Mouse (Mus musculus) ES-E14 (cell line): Measurements from ENCODE around the gene Hist1h2bg.

Experiments used
- CHD2 ChIP-seq: IDR thresholded peaks from 2 replicates; pipeline ENCODE4 v1.6.1; 2014; ENCODE audit warnings: mild to moderate bottlenecking, low read depth, low read length, inconsistent platforms
- HCFC1 ChIP-seq: IDR thresholded peaks from 2 replicates; pipeline ENCODE4 v1.6.1; 2012; ENCODE audit warnings: low read length, inconsistent platforms, borderline replicate concordance; ENCODE audit not compliant: insufficient read depth
- MAFK ChIP-seq: IDR thresholded peaks from 2 replicates; pipeline ENCODE4 v1.6.1; 2014; ENCODE audit warnings: mild to moderate bottlenecking, low read depth, low read length, inconsistent platforms; ENCODE audit not compliant: insufficient read depth
- ZC3H11A ChIP-seq: IDR thresholded peaks from 2 replicates; pipeline ENCODE4 v1.6.1; 2012; ENCODE audit warnings: low read depth, mild to moderate bottlenecking, inconsistent platforms, low read length, borderline replicate concordance
- ZNF384 ChIP-seq: IDR thresholded peaks from 2 replicates; pipeline ENCODE4 v1.6.1; 2012; ENCODE audit warnings: low read depth, low read length, inconsistent platforms

- TF ChIP-seq ZNF384 (no peak), CHD2 (no peak), MAFK (no peak), HCFC1 (no peak), ZC3H11A (no peak)
These were observed 34.9 kb upstream of the Hist1h2bg start for GRCm38 (mm10) chr13:23536076-23536822.
